Mouse (Mus musculus) embryonic fibroblast, embryonic 13.5 days (primary cell): ENCODE measurements around the gene Eif1ad. TPM values are rescaled to one million over a fixed set of nuclear protein-coding genes. Genes with fewer than 3 reads are reported as not detected.
"Not testable (repeated sequence)": the region's sequence is repeated elsewhere in the genome, so short reads cannot be mapped to it uniquely, and the experiment has no call there.

Experiments used
- H3K27ac ChIP-seq: 2 replicates; pipeline ENCODE4 v1.5.1; 2012; ENCODE audit warnings: low read length, control low read depth, inconsistent platforms; ENCODE audit not compliant: insufficient read depth
- H3K4me1 ChIP-seq: 2 replicates; pipeline ENCODE4 v1.6.1; 2011; ENCODE audit warnings: low read length; ENCODE audit not compliant: control insufficient read depth, insufficient read depth
- H3K4me3 ChIP-seq: 2 replicates; pipeline ENCODE4 v1.5.1; 2011; ENCODE audit warnings: mild to moderate bottlenecking, control low read depth, low read length; ENCODE audit not compliant: insufficient read depth
- CTCF ChIP-seq: IDR thresholded peaks from 2 replicates; pipeline ENCODE4 v1.5.1; 2011; ENCODE audit warnings: mild to moderate bottlenecking, control low read depth, low read length, moderate library complexity, borderline replicate concordance; ENCODE audit not compliant: insufficient read depth
- POLR2A ChIP-seq: IDR thresholded peaks from 2 replicates; pipeline ENCODE4 v1.6.1; 2011; ENCODE audit warnings: low read depth, mild to moderate bottlenecking, control low read depth, low read length, moderate library complexity
- polyA plus RNA-seq: library from polyadenylated mRNA; stranded (reverse); fragments of >200 nt; gene quantifications from 2 replicates; pipeline ENCODE4 v1.2.4, GENCODE M21; 2011; ENCODE audit warnings: low read depth; ENCODE audit not compliant: missing spikeins, insufficient read length

Eif1ad gene
- polyA plus RNA-seq, 1 experiment: 26.6 TPM

- TF ChIP-seq CTCF (no peak), POLR2A (no peak)
- H3K4me3 ChIP-seq: no peak overlapping the region
- H3K4me1 ChIP-seq: peaks cover 10% of the 10 kb centered on the region
- H3K27ac ChIP-seq: no peak overlapping the region
Observed at GRCm38 (mm10) chr19:5348526-5349501, 17.7 kb upstream of the Eif1ad start.

- H3K4me1 ChIP-seq: peaks cover 10% of the 10 kb centered on the region
- H3K4me3 ChIP-seq, H3K27ac ChIP-seq: not testable (repeated sequence)
Observed at GRCm38 (mm10) chr19:5349502-5349873, 17.1 kb upstream of the Eif1ad start, which contains the start of gene Cst6. Cst6 (minus strand) TSS chr19:5349574.

GRCm38 (mm10) chr19:5353609-5354008, 12.9 kb upstream of the Eif1ad start:
- Histone ChIP-seq H3K4me1 (0 out of 2 replicates have a peak, but pooled peaks cover 2% of the 10 kb centered on the region), H3K27ac (no peak overlapping the region), H3K4me3 (no peak overlapping the region)
- TF ChIP-seq CTCF (no peak), POLR2A (no peak)

- TF ChIP-seq POLR2A: no peak
- TF ChIP-seq CTCF: no peak
- Histone ChIP-seq H3K4me3 (no peak overlapping the region), H3K27ac (no peak overlapping the region), H3K4me1 (no peaks in the 10 kb centered on the region)
Observed at GRCm38 (mm10) chr19:5356080-5356479, 10.5 kb upstream of the Eif1ad start.

- no peak overlapping the region for H3K4me3 ChIP-seq
- no peaks in the 10 kb centered on the region for H3K4me1 ChIP-seq
- no peak for TF ChIP-seq CTCF
- no peak for TF ChIP-seq POLR2A
- no peak overlapping the region for H3K27ac ChIP-seq
Observed at GRCm38 (mm10) chr19:5362186-5362585, 4.4 kb upstream of the Eif1ad start.

- peaks cover 6% of the 10 kb centered on the region; the same call in 1 of the 2 replicates for H3K4me1 ChIP-seq
- H3K27ac ChIP-seq: no peak overlapping the region
- TF ChIP-seq CTCF (no peak), POLR2A (no peak)
- H3K4me3 ChIP-seq: no peak overlapping the region
Observed at GRCm38 (mm10) chr19:5364124-5364523, 2.4 kb upstream of the Eif1ad start.

GRCm38 (mm10) chr19:5365751-5366150, 790 bp upstream of the Eif1ad start:
- Histone ChIP-seq H3K27ac (no peak overlapping the region), H3K4me3 (peak overlapping the region; percentile 72), H3K4me1 (peaks cover 6% of the 10 kb centered on the region; the same call in 1 of the 2 replicates)
- TF ChIP-seq CTCF (no peak), POLR2A (no peak)

- Histone ChIP-seq H3K27ac (peak within 1 kb of the TSS; percentile 89), H3K4me3 (peak within 1 kb of the TSS; percentile 88), H3K4me1 (peaks cover 6% of the 10 kb centered on the region; the same call in 1 of the 2 replicates)
- TF ChIP-seq POLR2A (peak; percentile 49; the same call in 1 of the 2 replicates), CTCF (no peak)
Observed at GRCm38 (mm10) chr19:5367053-5367359, 465 bp downstream of the Eif1ad start, which contains the start of gene Banf1. Banf1 (minus strand) TSS chr19:5367168.

- H3K4me3 ChIP-seq: peak overlapping the region; percentile 88
- H3K4me1 ChIP-seq: peaks cover 6% of the 10 kb centered on the region; the same call in 1 of the 2 replicates
- TF ChIP-seq CTCF (no peak), POLR2A (no peak)
- no peak overlapping the region for H3K27ac ChIP-seq
Observed at GRCm38 (mm10) chr19:5367455-5367854, 914 bp downstream of the Eif1ad start.

- Histone ChIP-seq H3K4me1 (peaks cover 6% of the 10 kb centered on the region; the same call in 1 of the 2 replicates), H3K27ac (no peak overlapping the region), H3K4me3 (no peak overlapping the region)
- no peak for TF ChIP-seq CTCF
- no peak for TF ChIP-seq POLR2A
Observed at GRCm38 (mm10) chr19:5370932-5371331, 4.4 kb downstream of the Eif1ad start.
